Mouse (Mus musculus) stomach, postnatal 0 days (tissue): ENCODE measurements around the gene Apobec3.

Experiments used
- CTCF ChIP-seq: IDR thresholded peaks from 2 replicates; pipeline ENCODE4 v1.5.1; 2016; ENCODE audit warnings: antibody characterized with exemption, low read depth, mild to moderate bottlenecking, moderate library complexity
- EP300 ChIP-seq: optimal IDR thresholded peaks from 2 replicates; pipeline ENCODE3; 2016; ENCODE audit warnings: antibody characterized with exemption

GRCm38 (mm10) chr15:79906855-79907254 is 15.4 kb downstream of the Apobec3 start:
- TF ChIP-seq CTCF (no peak), EP300 (no peak)
